Mouse (Mus musculus): Measurements from ENCODE around the gene Mgrn1. TPM values are rescaled to one million over a fixed set of nuclear protein-coding genes. Genes with fewer than 3 reads are reported as not detected.
A peak's percentile ranks its signal among the peaks of the same experiment; 100 is the strongest.

The Mgrn1 gene
- polyA plus RNA-seq, 1 experiment from 2014 or later = 107 TPM

GRCm38 (mm10) chr16:4898881-4899280 is 12.8 kb downstream of the Mgrn1 start:
- no peak overlapping the region for H3K9ac ChIP-seq
- H3K9me3 ChIP-seq = no peaks in the 10 kb centered on the region
- H3K27ac ChIP-seq (replicated peaks) = no peak overlapping the region
- no peak for ATAC-seq (ENCODE audit: extremely low read depth, insufficient number of reproducible peaks, low FRiP score, low TSS enrichment)
- H3K4me2 ChIP-seq = no peak overlapping the region
- H3K27me3 ChIP-seq (replicated peaks) = no peaks in the 10 kb centered on the region
- WGBS = 88% methylated on average over 6 of the region's 6 CpGs
- H3K4me3 ChIP-seq = no peak overlapping the region
- H3K4me1 ChIP-seq = peaks cover 72% of the 10 kb centered on the region
- peaks cover 8% of the 10 kb centered on the region; the same call in 1 of the 2 replicates for H3K36me3 ChIP-seq

- no peaks in the 10 kb centered on the region for H3K27me3 ChIP-seq (replicated peaks)
- no peak overlapping the region for H3K9ac ChIP-seq
- H3K9me3 ChIP-seq = no peaks in the 10 kb centered on the region
- peaks cover 66% of the 10 kb centered on the region for H3K4me1 ChIP-seq
- no peak overlapping the region for H3K4me3 ChIP-seq
- peaks cover 8% of the 10 kb centered on the region; the same call in 1 of the 2 replicates for H3K36me3 ChIP-seq
- ATAC-seq (ENCODE audit: extremely low read depth, insufficient number of reproducible peaks, low FRiP score, low TSS enrichment) = no peak
- H3K4me2 ChIP-seq = no peak overlapping the region
- H3K27ac ChIP-seq (replicated peaks) = peak overlapping the region; percentile 2; the same call in 1 of the 2 replicates
- WGBS = 64% methylated on average over 2 of the region's 2 CpGs
Measured at GRCm38 (mm10) chr16:4899711-4900110, 13.7 kb downstream of the Mgrn1 start.

- 57% methylated on average over 7 of the region's 7 CpGs for WGBS
Measured at GRCm38 (mm10) chr16:4901167-4901566, 15.1 kb downstream of the Mgrn1 start.

GRCm38 (mm10) chr16:4902390-4902789 is 16.3 kb downstream of the Mgrn1 start:
- no peak overlapping the region for H3K4me2 ChIP-seq
- H3K27ac ChIP-seq (replicated peaks) = 0 out of 2 replicates have a peak overlapping the region, but pooled peaks have one; percentile 13
- peaks cover 12% of the 10 kb centered on the region for H3K36me3 ChIP-seq
- no peaks in the 10 kb centered on the region for H3K9me3 ChIP-seq
- no peak for ATAC-seq (ENCODE audit: extremely low read depth, insufficient number of reproducible peaks, low FRiP score, low TSS enrichment)
- peaks cover 50% of the 10 kb centered on the region for H3K4me1 ChIP-seq
- H3K4me3 ChIP-seq = no peak overlapping the region
- H3K9ac ChIP-seq = 0 out of 2 replicates have a peak overlapping the region, but pooled peaks have one; percentile 17
- H3K27me3 ChIP-seq (replicated peaks) = no peaks in the 10 kb centered on the region
- 74% methylated on average over 2 of the region's 2 CpGs for WGBS

More at GRCm38 (mm10) chr16:4901167-4901566, 15.1 kb downstream of the Mgrn1 start:
- Histone ChIP-seq H3K9me3 (no peaks in the 10 kb centered on the region), H3K9ac (no peak overlapping the region), H3K4me3 (no peak overlapping the region), H3K36me3 (peaks cover 8% of the 10 kb centered on the region; the same call in 1 of the 2 replicates), H3K27me3 (replicated peaks) (no peaks in the 10 kb centered on the region), H3K4me1 (peaks cover 62% of the 10 kb centered on the region), H3K27ac (replicated peaks) (no peak overlapping the region), H3K4me2 (no peak overlapping the region)
- ATAC-seq (ENCODE audit: extremely low read depth, insufficient number of reproducible peaks, low FRiP score, low TSS enrichment) = no peak

- Histone ChIP-seq H3K4me3 (no peak overlapping the region), H3K9me3 (no peaks in the 10 kb centered on the region), H3K4me2 (no peak overlapping the region), H3K4me1 (peaks cover 45% of the 10 kb centered on the region), H3K27me3 (replicated peaks) (no peaks in the 10 kb centered on the region), H3K9ac (no peak overlapping the region), H3K36me3 (peaks cover 24% of the 10 kb centered on the region), H3K27ac (replicated peaks) (no peak overlapping the region)
- 71% methylated on average over 6 of the region's 6 CpGs for WGBS
- no peak for ATAC-seq (ENCODE audit: extremely low read depth, insufficient number of reproducible peaks, low FRiP score, low TSS enrichment)
Measured at GRCm38 (mm10) chr16:4903491-4904102, 17.5 kb downstream of the Mgrn1 start.

- Histone ChIP-seq H3K27ac (replicated peaks) (no peak overlapping the region), H3K27me3 (replicated peaks) (no peaks in the 10 kb centered on the region), H3K9me3 (no peaks in the 10 kb centered on the region), H3K36me3 (peaks cover 37% of the 10 kb centered on the region), H3K4me2 (no peak overlapping the region), H3K4me3 (no peak overlapping the region), H3K4me1 (peaks cover 39% of the 10 kb centered on the region), H3K9ac (no peak overlapping the region)
- ATAC-seq (ENCODE audit: extremely low read depth, insufficient number of reproducible peaks, low FRiP score, low TSS enrichment) = no peak
- WGBS = 79% methylated on average over 3 of the region's 3 CpGs
Measured at GRCm38 (mm10) chr16:4904878-4905277, 18.8 kb downstream of the Mgrn1 start.

- WGBS = 38% methylated on average over 1 of the region's 1 CpGs
- H3K4me1 ChIP-seq = peaks cover 35% of the 10 kb centered on the region
- no peak overlapping the region for H3K4me2 ChIP-seq
- H3K27ac ChIP-seq (replicated peaks) = no peak overlapping the region
- peaks cover 44% of the 10 kb centered on the region for H3K36me3 ChIP-seq
- no peak overlapping the region for H3K4me3 ChIP-seq
- H3K9me3 ChIP-seq = no peaks in the 10 kb centered on the region
- no peak overlapping the region for H3K9ac ChIP-seq
- no peaks in the 10 kb centered on the region for H3K27me3 ChIP-seq (replicated peaks)
- no peak for ATAC-seq (ENCODE audit: extremely low read depth, insufficient number of reproducible peaks, low FRiP score, low TSS enrichment)
Measured at GRCm38 (mm10) chr16:4905591-4905990, 19.5 kb downstream of the Mgrn1 start.

- Histone ChIP-seq H3K27me3 (replicated peaks) (no peaks in the 10 kb centered on the region), H3K9ac (no peak overlapping the region), H3K4me2 (no peak overlapping the region), H3K27ac (replicated peaks) (no peak overlapping the region), H3K9me3 (no peaks in the 10 kb centered on the region), H3K4me1 (peaks cover 27% of the 10 kb centered on the region), H3K4me3 (no peak overlapping the region), H3K36me3 (peaks cover 45% of the 10 kb centered on the region)
- no peak for ATAC-seq (ENCODE audit: extremely low read depth, insufficient number of reproducible peaks, low FRiP score, low TSS enrichment)
Measured at GRCm38 (mm10) chr16:4906559-4906958, 20.5 kb downstream of the Mgrn1 start.

- Histone ChIP-seq H3K36me3 (peaks cover 54% of the 10 kb centered on the region), H3K27ac (replicated peaks) (no peak overlapping the region), H3K4me3 (no peak overlapping the region), H3K9me3 (no peaks in the 10 kb centered on the region), H3K9ac (no peak overlapping the region), H3K4me2 (no peak overlapping the region), H3K27me3 (replicated peaks) (no peaks in the 10 kb centered on the region), H3K4me1 (peaks cover 20% of the 10 kb centered on the region)
- WGBS = 77% methylated on average over 2 of the region's 2 CpGs
- ATAC-seq (ENCODE audit: extremely low read depth, insufficient number of reproducible peaks, low FRiP score, low TSS enrichment) = no peak
Measured at GRCm38 (mm10) chr16:4907386-4907785, 21.3 kb downstream of the Mgrn1 start.

GRCm38 (mm10) chr16:4907972-4908371 is 21.9 kb downstream of the Mgrn1 start:
- no peaks in the 10 kb centered on the region for H3K9me3 ChIP-seq
- no peak overlapping the region for H3K27ac ChIP-seq (replicated peaks)
- H3K9ac ChIP-seq = no peak overlapping the region
- no peak overlapping the region for H3K4me2 ChIP-seq
- 58% methylated on average over 4 of the region's 5 CpGs for WGBS
- H3K4me3 ChIP-seq = no peak overlapping the region
- peaks cover 60% of the 10 kb centered on the region for H3K36me3 ChIP-seq
- ATAC-seq (ENCODE audit: extremely low read depth, insufficient number of reproducible peaks, low FRiP score, low TSS enrichment) = no peak
- H3K27me3 ChIP-seq (replicated peaks) = no peaks in the 10 kb centered on the region
- peaks cover 23% of the 10 kb centered on the region for H3K4me1 ChIP-seq

GRCm38 (mm10) chr16:4909745-4910144 is 23.7 kb downstream of the Mgrn1 start:
- no peak for ATAC-seq (ENCODE audit: extremely low read depth, insufficient number of reproducible peaks, low FRiP score, low TSS enrichment)
- Histone ChIP-seq H3K27ac (replicated peaks) (no peak overlapping the region), H3K27me3 (replicated peaks) (no peaks in the 10 kb centered on the region), H3K9me3 (no peaks in the 10 kb centered on the region), H3K36me3 (peaks cover 69% of the 10 kb centered on the region), H3K9ac (no peak overlapping the region), H3K4me1 (peaks cover 25% of the 10 kb centered on the region), H3K4me3 (no peak overlapping the region), H3K4me2 (no peak overlapping the region)
- WGBS = 93% methylated on average over 2 of the region's 2 CpGs

GRCm38 (mm10) chr16:4910758-4911157 is 24.7 kb downstream of the Mgrn1 start:
- ATAC-seq (ENCODE audit: extremely low read depth, insufficient number of reproducible peaks, low FRiP score, low TSS enrichment) = no peak
- Histone ChIP-seq H3K27ac (replicated peaks) (no peak overlapping the region), H3K36me3 (peaks cover 77% of the 10 kb centered on the region), H3K9ac (no peak overlapping the region), H3K4me2 (no peak overlapping the region), H3K4me1 (peaks cover 21% of the 10 kb centered on the region), H3K27me3 (replicated peaks) (no peaks in the 10 kb centered on the region), H3K4me3 (no peak overlapping the region), H3K9me3 (no peaks in the 10 kb centered on the region)
- 96% methylated on average over 8 of the region's 8 CpGs for WGBS

Data from heart, embryonic 13.5 days (tissue).